Mouse (Mus musculus) heart, embryonic 14.5 days (tissue): ENCODE measurements around the gene Chit1. TPM values are rescaled to one million over a fixed set of nuclear protein-coding genes. Genes with fewer than 3 reads are reported as not detected.

Experiments
- ATAC-seq: fragments of 200-750 bp; cut with Nextera tagmentation; 2 replicates; pipeline ENCODE4 v1.8.0; 2017; ENCODE audit warnings: low read depth, moderate TSS enrichment; ENCODE audit not compliant: insufficient number of reproducible peaks, insufficient read depth, low FRiP score
- H3K27ac ChIP-seq, 2 experiments: fragments of 200-500 bp in 1 of 2; fragments of 300-500 bp in 1 of 2; sonication (generic) in 1 of 2; replicated peaks in 1 of 2; 2 replicates each; pipeline ENCODE4 v1.5.1; 2012 to 2014; ENCODE audit warnings: low read depth in 2 of 2, low read length in 2 of 2, control low read depth in 1 of 2, mild to moderate bottlenecking in 1 of 2, mixed read lengths in 1 of 2; ENCODE audit not compliant: control insufficient read depth in 1 of 2, insufficient read depth in 1 of 2
- H3K27me3 ChIP-seq: fragments of 300-500 bp; sonication (generic); 2 replicates; pipeline ENCODE4 v1.6.1; 2014; ENCODE audit warnings: mild to moderate bottlenecking, low read length, control low read depth; ENCODE audit not compliant: control insufficient read depth, insufficient read depth
- H3K36me3 ChIP-seq: fragments of 300-500 bp; sonication (generic); 2 replicates; pipeline ENCODE4 v1.6.1; 2014; ENCODE audit warnings: mild to moderate bottlenecking, control low read depth, low read length, mixed read lengths; ENCODE audit not compliant: control insufficient read depth, insufficient read depth
- H3K4me1 ChIP-seq, 2 experiments: fragments of 200-500 bp in 1 of 2; fragments of 300-500 bp in 1 of 2; sonication (generic) in 1 of 2; 2 replicates each; pipeline ENCODE4 v1.6.1; 2012 to 2014; ENCODE audit warnings: low read length in 2 of 2, control low read depth in 1 of 2, mixed read lengths in 1 of 2; ENCODE audit not compliant: control insufficient read depth in 2 of 2, insufficient read depth in 2 of 2
- H3K4me2 ChIP-seq: fragments of 300-500 bp; sonication (generic); 2 replicates; pipeline ENCODE4 v1.6.1; 2014; ENCODE audit warnings: mild to moderate bottlenecking, low read length
- H3K4me3 ChIP-seq, 2 experiments: fragments of 200-500 bp in 1 of 2; fragments of 300-500 bp in 1 of 2; sonication (generic) in 1 of 2; 2 replicates each; pipeline ENCODE4 v1.5.1; 2012 to 2014; ENCODE audit warnings: low read length in 2 of 2, mild to moderate bottlenecking in 2 of 2, control low read depth in 1 of 2, low read depth in 1 of 2, moderate library complexity in 1 of 2; ENCODE audit not compliant: control insufficient read depth in 1 of 2, insufficient read depth in 1 of 2
- H3K9ac ChIP-seq: fragments of 300-500 bp; sonication (generic); 2 replicates; pipeline ENCODE4 v1.6.1; 2014; ENCODE audit warnings: mild to moderate bottlenecking, low read length
- H3K9me3 ChIP-seq: fragments of 300-500 bp; sonication (generic); 2 replicates; pipeline ENCODE4 v1.6.1; 2016; ENCODE audit warnings: low read length, control low read depth; ENCODE audit not compliant: control insufficient read depth
- WGBS: fragments of 180-500 bp; shearing (Covaris S2); extraction: QIAGEN DNeasy Blood & Tissue Kit; methylation state at CpG from one replicate; pipeline ENCODE4 v1.1.7; 2014; 5-methylcytosine and 5-hydroxymethylcytosine counted together
- polyA plus RNA-seq: library from polyadenylated mRNA; unstranded; fragments of >200 nt; fragmentation: Nextera tagmentation; extraction: Ambion mirVana; gene quantifications from 2 replicates; pipeline ENCODE4 v1.2.1, GENCODE M21; 2014

Gene Chit1
- polyA plus RNA-seq, 1 experiment from 2014 or later: 0.96 TPM

- H3K4me1 ChIP-seq: peaks cover 50 to 57% of the 10 kb centered on the region in 2 experiments
- H3K9me3 ChIP-seq: no peaks in the 10 kb centered on the region
Observed at GRCm38 (mm10) chr1:134100928-134101327, 10.1 kb upstream of the Chit1 start.

GRCm38 (mm10) chr1:134101593-134101992, 9.4 kb upstream of the Chit1 start:
- Histone ChIP-seq H3K4me3 (no peak overlapping the region), H3K36me3 (no peaks in the 10 kb centered on the region), H3K9me3 (no peaks in the 10 kb centered on the region), H3K27me3 (no peaks in the 10 kb centered on the region), H3K9ac (no peak overlapping the region), H3K4me2 (no peak overlapping the region), H3K4me1 (peaks cover 43 to 50% of the 10 kb centered on the region in 2 experiments), H3K27ac (no peak overlapping the region)
- WGBS: 75% methylated on average over 3 of the region's 3 CpGs
- ATAC-seq: no peak

More at GRCm38 (mm10) chr1:134100928-134101327, 10.1 kb upstream of the Chit1 start:
- 58% methylated on average over 4 of the region's 4 CpGs for WGBS
- Histone ChIP-seq H3K27ac (peak overlapping the region in 1 of 2 experiments; percentile 100; a peak in 2 of 4 replicates), H3K4me2 (no peak overlapping the region), H3K4me3 (no peak overlapping the region), H3K9ac (no peak overlapping the region), H3K27me3 (no peaks in the 10 kb centered on the region), H3K36me3 (no peaks in the 10 kb centered on the region)
- ATAC-seq: no peak

GRCm38 (mm10) chr1:134103861-134104260, 7.2 kb upstream of the Chit1 start:
- no peak overlapping the region for H3K4me2 ChIP-seq
- 42% methylated on average over 5 of the region's 5 CpGs for WGBS
- no peaks in the 10 kb centered on the region for H3K36me3 ChIP-seq
- ATAC-seq: no peak
- peaks cover 23 to 27% of the 10 kb centered on the region in 2 experiments for H3K4me1 ChIP-seq
- no peaks in the 10 kb centered on the region for H3K9me3 ChIP-seq
- peak overlapping the region; percentile 88 to 90 for H3K27ac ChIP-seq
- 0 out of 2 replicates have a peak overlapping the region, but pooled peaks have one; percentile 47 for H3K9ac ChIP-seq
- no peaks in the 10 kb centered on the region for H3K27me3 ChIP-seq
- no peak overlapping the region for H3K4me3 ChIP-seq

- Histone ChIP-seq H3K27ac (no peak overlapping the region), H3K9ac (no peak overlapping the region; the same call in 1 of the 2 replicates)
- ATAC-seq: no peak
Observed at GRCm38 (mm10) chr1:134105043-134105763, 5.8 kb upstream of the Chit1 start.

GRCm38 (mm10) chr1:134105764-134106430, 5.1 kb upstream of the Chit1 start:
- H3K9ac ChIP-seq: no peak overlapping the region
- no peaks in the 10 kb centered on the region for H3K36me3 ChIP-seq
- peaks cover 7 to 12% of the 10 kb centered on the region in 2 experiments for H3K4me1 ChIP-seq
- WGBS: 52% methylated on average over 3 of the region's 3 CpGs
- H3K9me3 ChIP-seq: no peaks in the 10 kb centered on the region
- no peak overlapping the region for H3K4me3 ChIP-seq
- no peak overlapping the region for H3K4me2 ChIP-seq
- no peak for ATAC-seq
- H3K27ac ChIP-seq: no peak overlapping the region
- H3K27me3 ChIP-seq: no peaks in the 10 kb centered on the region

More at GRCm38 (mm10) chr1:134105043-134105763, 5.8 kb upstream of the Chit1 start:
- H3K4me3 ChIP-seq: no peak overlapping the region
- H3K27me3 ChIP-seq: no peaks in the 10 kb centered on the region
- H3K4me2 ChIP-seq: no peak overlapping the region
- no peaks in the 10 kb centered on the region for H3K9me3 ChIP-seq
- peaks cover 14 to 17% of the 10 kb centered on the region in 2 experiments for H3K4me1 ChIP-seq
- H3K36me3 ChIP-seq: no peaks in the 10 kb centered on the region
- 71% methylated on average over 10 of the region's 11 CpGs for WGBS

GRCm38 (mm10) chr1:134106719-134107118, 4.3 kb upstream of the Chit1 start:
- Histone ChIP-seq H3K9me3 (no peaks in the 10 kb centered on the region), H3K27ac (no peak overlapping the region), H3K4me1 (peaks cover 7 to 12% of the 10 kb centered on the region in 2 experiments), H3K4me3 (no peak overlapping the region), H3K9ac (no peak overlapping the region), H3K4me2 (no peak overlapping the region), H3K27me3 (no peaks in the 10 kb centered on the region), H3K36me3 (no peaks in the 10 kb centered on the region)
- WGBS: 5% methylated on average over 5 of the region's 5 CpGs
- ATAC-seq: no peak

- Histone ChIP-seq H3K4me2 (no peak overlapping the region), H3K9ac (no peak overlapping the region), H3K9me3 (no peaks in the 10 kb centered on the region), H3K27ac (no peak overlapping the region), H3K4me3 (no peak overlapping the region), H3K36me3 (no peaks in the 10 kb centered on the region), H3K27me3 (no peaks in the 10 kb centered on the region), H3K4me1 (peaks cover 7 to 12% of the 10 kb centered on the region in 2 experiments)
- 84% methylated on average over 7 of the region's 7 CpGs for WGBS
- ATAC-seq: no peak
Observed at GRCm38 (mm10) chr1:134107777-134108176, 3.3 kb upstream of the Chit1 start.
